Mouse (Mus musculus): Measurements from ENCODE around the gene Prr5l.
"Not testable (repeated sequence)": the region's sequence is repeated elsewhere in the genome, so short reads cannot be mapped to it uniquely, and the experiment has no call there.

Gene Prr5l

DNA sequence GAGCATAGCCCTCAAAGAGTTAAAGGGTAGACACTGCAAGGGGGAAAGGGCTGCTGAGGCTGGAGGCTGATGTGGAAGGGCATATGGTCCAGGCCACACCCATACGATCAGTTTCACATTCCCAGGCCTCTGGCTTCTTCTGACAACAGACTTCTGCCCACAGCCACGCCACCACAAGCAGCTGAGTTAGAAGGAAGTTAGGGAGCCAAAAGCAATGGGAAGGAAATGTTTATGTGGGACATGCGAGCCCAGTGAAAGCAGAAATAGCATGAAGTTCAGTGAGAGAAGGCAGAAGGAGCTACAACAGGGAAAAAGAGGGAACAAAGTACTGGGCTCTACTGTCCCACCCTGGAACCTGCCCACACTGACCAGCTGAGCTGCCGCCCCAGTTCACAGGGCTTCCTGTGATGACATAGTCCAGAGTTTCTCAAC lies 119.9 kb downstream of the Prr5l start:
- no peak for DNase-seq (ENCODE audit: low read depth)

DNA sequence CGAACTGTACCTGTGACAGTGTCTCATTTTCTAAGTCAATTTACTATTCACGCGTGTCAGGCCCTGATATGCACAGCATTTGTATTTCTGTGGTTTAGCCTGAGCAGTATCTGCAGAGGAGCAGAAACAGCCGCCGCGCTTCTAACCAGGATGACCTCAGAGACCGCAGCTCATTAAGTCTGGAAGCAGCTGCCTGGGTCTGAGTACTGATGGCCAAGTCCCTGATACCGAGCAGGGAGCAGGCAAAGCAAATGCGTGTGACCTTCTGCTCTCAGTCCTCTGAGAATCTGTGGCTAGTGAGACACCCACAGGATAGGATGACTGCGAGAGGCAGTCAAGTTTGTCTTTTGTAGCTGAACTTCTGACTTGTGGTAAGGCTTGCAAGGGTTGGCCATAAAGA lies 120.4 kb downstream of the Prr5l start:
- peak; percentile 12 for DNase-seq (ENCODE audit: low read depth)

DNA sequence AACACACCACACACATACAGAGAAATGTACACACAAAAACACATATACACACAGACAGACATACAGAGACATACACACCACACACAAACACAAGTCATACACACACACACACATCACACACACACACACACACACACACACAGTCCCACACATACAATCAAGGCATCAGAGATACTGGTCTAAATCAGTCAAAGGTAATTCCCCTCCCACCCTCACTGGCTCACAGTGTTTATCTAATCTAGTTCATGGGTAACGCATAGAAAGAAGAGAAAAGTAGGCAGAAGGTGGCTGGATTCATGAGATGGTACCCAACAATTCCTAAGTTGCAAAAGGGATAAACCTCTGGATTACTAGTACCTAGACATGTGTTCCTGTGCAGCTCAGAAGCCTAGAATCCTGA lies 120.9 kb downstream of the Prr5l start:
- DNase-seq (ENCODE audit: low read depth), result peak; percentile 21

DNA sequence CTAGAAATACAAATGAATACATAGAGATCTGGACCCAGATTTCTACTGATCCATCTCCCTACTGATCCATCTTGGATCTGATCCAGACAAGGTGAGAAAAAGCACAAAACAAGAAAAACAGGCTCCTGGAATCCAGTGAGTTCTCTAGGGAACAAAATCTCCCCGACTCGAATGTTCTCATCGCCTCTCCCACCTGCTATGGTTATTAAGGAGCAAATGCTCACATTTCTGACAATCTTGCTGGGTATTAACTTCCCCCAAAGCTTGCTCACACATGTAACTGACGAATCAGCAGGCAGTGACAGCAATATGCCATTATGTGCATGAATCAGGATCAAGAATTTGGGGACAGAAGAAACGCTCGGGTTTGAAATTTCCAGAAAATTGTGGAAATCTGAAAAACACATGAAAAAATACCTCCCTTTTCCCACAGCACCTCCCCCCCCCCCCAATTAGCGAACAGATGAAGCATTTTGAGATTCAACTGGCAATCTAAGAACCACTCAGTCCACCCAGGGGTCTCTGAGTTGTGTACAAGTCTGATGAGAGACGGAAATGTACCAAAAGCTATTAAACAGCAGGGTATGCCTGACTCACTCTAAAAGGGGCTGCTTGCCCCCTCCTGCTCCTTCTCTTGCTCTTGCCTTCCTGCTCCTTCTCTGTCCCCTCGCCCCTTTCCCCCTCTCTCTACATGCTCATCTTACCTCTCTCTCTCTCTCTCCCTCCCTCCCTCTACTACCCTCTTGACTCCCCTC lies 123.1 kb downstream of the Prr5l start:
- DNase-seq (ENCODE audit: low read depth), result no peak

DNA sequence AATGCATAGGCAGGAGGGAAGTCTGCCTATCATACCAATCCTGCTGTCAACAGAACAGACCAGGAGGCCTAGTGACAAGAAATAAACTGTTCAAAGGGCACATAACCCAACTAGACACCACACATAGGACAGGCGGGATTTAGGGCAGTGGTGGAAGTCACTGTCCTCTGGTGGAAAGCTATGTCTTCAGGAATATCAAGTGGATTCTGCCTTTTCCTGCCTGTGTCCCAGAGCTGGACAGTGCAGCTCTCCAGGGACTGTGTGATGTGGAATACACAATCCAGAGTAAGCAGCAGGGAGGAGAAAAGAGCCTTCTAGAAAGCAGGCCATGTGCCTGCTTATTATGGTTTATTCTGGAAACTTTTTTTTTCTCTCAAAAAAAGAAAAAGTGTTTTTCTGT lies 125.0 kb downstream of the Prr5l start:
- no peak for DNase-seq (ENCODE audit: low read depth)

DNA sequence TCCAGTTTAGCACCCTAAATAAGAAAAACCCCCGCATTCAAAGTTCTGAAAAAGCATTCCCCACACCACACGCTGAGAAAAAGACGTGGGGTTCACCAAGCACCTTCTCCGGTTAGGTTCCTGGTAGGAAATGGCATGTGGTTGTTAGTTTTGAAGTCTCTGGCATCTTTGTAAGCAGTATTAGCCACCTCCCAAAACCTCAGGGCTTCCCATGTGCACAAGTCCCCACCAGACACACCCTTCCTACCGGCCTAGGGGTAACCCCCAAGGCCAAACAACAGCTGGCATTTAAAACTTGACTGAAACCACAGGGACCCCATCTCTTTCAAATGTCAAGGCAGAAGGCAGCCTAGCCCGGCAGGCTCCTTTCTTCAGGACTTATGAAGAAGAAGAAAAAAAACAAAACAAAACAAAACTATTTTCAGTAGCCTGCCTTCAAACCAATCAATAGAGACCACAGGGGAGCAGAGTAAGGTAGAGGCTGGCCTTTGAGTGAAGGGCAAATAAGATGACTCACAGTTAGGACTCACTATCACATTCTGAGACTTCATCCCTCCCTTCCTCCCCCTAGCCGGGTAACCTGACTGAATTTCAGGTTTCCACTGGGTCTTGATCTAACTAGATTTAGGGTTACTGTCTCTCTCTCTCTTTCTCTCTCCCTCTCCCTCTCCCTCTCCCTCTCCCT lies 126.6 kb downstream of the Prr5l start:
- DNase-seq (ENCODE audit: low read depth), result peak; percentile 58

DNA sequence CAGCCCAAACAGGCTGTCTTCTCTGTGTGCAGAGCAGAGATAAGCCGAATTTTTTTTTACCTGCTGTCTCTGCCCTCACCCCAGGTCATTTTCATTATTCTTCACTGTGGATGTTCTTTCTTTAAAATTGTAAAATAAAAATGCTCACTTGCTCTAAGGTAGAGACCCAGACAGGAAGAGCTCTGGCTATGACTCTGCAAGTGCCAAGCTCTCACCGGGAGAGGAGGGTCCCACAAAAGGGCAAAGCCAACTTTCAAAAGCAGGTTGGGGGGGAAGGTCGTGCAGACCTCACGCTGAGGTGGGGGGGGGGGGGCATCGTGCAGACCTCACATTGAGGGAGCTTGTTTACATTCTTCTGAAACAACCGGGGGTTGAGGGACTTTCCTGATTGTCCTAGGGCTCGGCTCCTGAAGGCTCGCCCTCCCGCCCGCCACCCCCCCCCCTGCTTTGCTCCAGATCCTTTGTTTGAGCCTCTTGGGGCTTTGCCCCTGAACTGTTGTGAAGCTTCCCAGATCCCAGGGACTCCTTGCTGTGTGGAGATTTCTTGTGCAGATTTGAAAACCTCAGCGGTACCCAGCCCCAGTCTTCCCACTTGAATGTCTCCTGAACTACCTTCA lies 127.8 kb downstream of the Prr5l start:
- DNase-seq (ENCODE audit: low read depth), result peak; percentile 16

DNA sequence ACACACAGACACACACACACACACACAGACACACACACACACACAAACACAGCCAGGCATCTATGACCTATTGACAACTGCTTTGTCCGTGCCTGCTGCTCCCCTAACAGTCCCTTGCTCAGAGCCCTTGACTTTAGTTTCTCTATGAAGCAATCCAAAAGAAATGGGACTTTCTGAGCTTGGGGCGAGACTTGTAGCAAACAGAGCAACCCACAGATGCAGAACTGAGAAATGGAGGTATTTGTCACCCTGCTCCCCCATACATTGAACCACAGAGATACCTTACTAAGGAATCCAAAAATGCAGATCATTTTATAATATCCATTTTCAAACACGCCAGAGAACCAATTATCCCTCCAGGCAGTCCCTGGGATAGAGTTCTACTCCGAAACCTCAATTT lies 128.4 kb downstream of the Prr5l start:
- DNase-seq (ENCODE audit: low read depth), result peak; percentile 16

DNA sequence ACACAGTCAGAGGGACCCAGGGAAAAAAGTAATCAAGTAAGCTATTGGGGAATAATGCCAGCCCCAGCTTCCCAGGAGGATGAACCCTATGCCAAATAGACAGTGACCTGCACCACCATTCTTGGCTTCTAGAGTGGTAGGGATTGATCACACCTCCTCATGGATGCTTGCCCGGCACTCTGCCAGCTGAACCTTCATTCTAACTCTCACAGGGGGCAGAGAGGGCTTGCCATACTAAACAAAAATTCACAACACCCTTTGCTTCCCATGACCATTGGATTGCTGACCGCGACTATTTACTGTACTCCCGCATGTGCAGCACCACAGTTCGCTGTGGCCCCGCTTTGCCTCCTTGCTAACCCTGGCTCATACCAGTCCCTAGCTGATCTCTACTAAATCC lies 129.8 kb downstream of the Prr5l start:
- no peak for DNase-seq (ENCODE audit: low read depth)

DNA sequence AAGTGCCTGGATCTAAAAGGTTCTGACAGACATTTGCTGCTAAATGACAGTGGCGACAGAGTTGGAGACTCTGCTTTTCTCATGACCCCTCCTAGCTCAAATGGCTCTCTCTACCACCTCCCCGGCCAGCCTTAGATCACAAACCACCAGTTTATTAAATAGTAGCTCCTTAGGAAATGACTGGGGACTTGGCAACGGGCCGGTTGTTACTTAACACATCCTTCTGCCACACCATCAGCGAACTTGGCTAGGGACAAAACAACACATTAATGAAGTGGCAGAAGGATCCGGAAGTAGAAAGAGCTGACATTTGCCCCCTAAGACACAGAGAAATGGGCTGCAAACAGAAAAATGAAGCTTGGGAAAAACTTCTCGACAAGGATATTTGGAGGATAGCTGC lies 130.4 kb downstream of the Prr5l start:
- no peak for DNase-seq (ENCODE audit: low read depth)

DNA sequence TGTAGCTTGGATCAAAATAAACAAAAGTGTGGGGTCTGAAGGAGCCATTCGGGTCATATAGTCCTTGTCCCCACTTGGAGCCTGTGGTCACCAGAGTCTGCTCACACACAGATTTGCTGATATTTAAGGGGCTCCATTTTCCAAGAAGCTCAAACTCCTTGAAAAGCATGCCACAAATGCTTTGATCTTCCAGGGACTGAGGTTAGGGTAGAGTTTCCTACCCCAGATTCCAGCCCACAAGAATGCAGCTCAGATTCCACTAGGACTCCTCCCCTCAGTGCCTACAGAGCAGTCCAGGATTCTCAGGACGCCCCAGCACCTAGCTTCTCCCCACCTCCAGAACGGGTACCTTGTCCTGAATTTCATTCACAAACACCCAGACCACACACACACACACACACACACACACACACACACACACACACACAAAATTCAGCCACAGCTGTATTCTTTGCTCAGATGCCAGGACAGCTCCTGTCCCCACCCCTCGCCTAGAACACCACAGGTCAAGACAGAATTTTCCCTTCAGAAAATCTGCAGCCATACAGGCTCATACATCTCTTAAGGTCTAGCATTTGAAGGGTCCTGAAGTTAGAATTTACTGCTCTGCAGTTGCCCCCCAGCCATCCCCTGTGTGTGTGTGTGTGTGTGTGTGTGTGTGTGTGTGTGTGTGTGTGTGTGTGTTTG lies 131.4 kb downstream of the Prr5l start:
- no peak for DNase-seq (ENCODE audit: low read depth)

DNA sequence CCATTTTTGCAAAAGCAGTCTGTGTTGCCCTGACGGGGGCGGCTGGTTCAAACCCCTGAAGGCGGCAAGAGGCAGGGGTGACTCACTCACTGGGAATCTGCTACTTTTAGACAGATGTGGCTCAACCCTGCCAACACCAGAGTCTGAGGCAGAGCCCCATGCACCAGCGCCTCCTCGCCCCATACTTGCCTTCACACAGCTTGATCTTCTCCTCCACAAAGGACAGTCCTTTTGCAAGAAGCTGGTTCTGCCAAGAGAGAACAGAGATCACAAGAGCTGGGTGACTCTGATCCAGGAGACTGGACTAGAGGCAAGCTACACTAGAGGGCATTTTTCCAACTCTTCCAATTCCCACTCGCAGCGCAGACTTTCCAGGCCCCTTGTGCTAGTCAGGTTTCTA lies 136.3 kb downstream of the Prr5l start:
- no peak for DNase-seq (ENCODE audit: low read depth)

DNA sequence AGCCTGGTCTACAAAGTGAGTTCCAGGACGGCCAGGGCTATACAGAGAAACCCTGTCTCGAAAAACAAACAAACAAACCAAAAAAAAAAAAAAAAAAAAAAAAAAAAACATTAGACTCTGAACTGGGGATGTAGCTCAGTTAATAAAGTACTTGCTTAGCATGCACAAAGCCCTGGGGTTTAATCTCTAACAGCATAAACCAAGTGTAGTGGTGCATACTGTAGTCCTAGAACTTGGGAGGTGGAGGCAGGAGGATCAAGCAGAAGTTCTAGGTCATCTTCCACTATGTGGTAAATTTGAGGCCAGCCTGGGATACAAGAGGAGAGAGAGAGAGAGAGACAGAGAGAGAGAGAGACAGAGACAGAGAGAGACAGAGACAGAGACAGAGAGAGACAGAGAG lies 137.2 kb downstream of the Prr5l start:
- not testable (repeated sequence) for DNase-seq (ENCODE audit: low read depth)

DNA sequence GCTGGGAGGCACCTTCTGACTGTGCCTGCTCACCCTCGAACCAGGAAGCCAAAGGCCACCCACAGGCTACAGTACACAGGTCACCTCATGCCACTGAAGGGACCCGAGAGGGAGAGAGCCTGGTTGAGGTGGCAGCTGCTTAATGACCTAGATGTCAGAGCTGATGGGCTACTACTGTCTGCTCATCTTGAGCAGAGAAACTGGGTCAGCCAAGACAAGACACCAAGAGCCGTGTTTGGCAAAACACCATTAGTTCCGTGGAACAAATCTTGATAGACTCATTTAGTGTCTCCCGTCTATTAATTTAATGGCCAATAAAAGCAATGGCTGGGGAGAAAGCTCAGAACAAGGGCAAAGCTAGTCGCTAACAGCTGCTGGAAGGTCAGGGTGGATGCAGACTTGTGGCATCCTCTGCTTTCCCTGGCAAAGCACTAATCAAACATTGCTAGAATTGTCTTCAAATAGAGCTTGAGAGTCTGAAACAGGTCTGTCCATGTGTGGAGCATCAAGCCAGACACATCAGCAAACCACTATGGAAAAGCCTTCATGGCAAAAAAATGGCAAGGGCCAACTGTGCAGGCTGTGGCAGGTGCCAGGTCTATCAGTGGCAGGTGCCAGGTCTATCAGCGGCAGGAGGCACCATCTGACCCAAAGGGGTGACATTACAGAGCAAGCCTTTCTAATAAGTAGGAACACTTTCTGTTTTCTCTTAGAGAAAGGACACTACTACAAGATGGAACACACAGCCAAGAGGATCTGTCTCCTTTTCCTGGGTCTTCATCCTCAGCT lies 140.6 kb downstream of the Prr5l start:
- DNase-seq (ENCODE audit: low read depth), result no peak

DNA sequence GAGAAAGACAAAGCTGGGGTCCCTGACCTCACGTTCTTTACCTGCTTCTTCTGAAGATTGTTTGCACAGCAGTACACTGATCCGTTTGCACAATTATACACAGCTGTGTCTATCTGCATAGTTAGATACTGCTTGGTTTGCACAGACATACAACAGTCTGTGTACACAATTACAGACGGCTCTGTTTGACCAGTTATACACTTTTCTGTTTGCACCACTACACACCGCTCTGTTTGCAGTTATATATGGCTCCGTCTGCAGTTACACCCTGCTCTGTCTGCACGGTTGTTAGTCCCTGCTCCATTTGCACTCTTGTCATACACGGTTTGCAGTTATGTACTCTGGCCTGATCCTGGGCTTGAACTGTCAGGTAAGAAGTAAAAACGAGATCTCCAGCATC lies 141.2 kb downstream of the Prr5l start:
- DNase-seq (ENCODE audit: low read depth), result no peak

DNA sequence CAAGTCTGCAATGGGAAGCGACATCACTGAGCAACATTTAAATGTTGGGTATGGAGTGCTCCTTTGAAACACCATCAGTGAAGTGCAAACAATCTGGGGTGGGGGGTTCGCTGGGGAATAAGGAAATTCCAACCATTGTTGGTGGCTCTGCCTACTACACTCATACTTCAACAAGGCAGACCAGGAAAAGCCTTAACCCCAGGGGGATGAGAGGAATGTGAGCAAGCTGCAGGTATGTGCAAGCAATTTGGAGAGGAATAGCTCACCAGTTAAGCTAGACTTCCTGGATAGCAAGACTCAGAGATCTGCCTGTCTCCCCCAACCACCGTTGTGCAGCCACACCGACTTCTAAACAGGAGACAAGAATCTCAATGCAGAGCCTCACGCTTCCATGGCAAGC lies 142.9 kb downstream of the Prr5l start:
- no peak for DNase-seq (ENCODE audit: low read depth)

DNA sequence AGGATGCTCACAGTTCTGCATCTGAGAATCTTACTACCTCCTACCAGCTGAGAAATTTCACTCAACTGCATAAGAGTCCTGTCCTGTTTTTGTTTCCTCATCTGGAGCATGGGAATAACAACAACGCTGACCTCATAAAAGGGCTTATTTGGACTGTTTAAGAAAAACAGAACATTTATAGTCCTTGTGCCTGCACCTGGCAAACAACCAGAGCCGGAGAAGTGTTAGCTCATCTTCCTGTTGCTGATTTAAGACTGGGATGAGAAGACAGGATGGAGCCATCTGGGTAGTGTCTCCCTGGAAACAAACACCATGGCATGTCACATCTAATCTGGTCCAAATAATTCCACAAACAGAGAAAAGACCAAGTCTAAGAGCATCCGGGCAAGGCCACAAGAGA lies 149.3 kb downstream of the Prr5l start:
- no peak for DNase-seq (ENCODE audit: low read depth)

DNA sequence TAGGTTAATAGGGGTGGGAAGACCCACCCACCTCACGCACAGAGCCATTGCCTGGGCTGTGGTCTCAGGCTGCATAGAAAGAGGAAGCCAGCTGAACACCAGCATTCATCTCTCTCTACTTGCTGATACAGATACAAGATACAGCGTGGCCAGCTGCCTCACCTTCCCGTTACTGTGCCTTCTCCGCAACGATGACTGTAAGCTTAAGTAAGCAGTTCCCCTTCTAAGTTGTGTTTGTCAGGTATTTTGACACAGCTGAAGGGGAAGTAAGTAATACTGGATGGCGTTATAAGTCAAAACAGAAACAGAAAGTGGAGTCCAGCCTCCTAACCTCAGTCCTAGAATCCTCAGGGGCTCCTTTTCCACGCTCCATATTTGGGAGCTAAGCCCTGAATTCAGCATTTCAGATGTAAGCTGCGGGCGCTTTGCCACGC lies 150.0 kb downstream of the Prr5l start:
- peak; percentile 30 for DNase-seq (ENCODE audit: low read depth)

DNA sequence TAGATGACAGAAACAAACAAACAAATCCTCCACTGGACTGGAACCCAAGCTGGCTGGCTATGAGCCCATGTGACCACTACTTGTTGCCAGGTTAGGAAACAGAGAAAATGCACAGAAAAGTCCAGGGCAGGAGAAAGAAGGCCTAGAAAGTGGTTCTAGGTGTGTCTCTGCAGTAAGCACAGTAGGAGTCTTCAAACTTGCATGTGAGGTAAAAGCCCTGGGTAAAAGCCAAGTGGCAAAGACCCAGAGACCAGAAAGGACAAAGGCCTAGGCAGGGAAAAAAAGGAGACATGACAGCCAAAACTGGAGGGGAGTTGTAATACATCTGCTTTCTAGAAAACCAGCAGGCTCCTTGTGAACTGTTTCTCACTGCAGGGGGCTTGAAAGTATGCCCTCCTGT lies 151.9 kb downstream of the Prr5l start:
- no peak for DNase-seq (ENCODE audit: low read depth)

DNA sequence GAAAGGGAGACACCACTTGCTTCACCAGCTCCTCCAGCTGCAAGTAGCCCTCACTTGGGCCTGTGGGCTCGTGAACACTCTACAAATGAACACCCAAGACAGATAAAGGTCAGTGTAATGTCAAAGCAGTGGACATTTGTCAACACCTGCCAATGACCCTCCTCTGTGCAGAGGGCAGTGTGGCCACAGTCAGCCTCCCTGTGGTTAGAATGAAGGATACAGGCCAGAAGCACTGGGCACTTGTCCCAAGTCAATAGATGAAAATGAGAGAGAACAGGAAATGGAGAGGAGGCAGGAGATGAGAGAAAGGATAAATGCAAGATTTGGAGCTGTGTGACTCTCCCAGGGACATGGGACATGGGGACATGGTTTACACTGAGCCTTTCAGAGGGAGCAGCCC lies 153.4 kb downstream of the Prr5l start:
- no peak for DNase-seq (ENCODE audit: low read depth)

DNA sequence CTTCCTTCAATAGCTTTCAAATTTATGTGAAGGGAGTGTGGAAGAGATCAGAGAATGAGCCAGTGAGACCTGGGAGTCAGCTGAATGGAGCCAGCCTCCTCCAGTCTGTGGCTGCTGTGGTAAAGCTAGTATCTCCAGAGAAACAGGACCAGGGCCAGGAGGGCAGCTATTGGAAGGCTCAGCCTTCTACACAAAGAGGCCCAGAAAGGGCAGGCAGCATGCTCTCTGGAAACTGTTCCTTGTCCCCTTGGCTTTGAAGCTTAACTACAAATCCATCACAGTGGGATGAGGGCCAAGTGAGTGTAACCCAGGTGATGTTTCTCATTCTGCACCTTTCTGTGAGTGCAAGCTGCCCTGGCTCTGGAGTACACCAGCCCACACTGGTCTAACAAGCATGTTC lies 155.0 kb downstream of the Prr5l start:
- no peak for DNase-seq (ENCODE audit: low read depth)

DNA sequence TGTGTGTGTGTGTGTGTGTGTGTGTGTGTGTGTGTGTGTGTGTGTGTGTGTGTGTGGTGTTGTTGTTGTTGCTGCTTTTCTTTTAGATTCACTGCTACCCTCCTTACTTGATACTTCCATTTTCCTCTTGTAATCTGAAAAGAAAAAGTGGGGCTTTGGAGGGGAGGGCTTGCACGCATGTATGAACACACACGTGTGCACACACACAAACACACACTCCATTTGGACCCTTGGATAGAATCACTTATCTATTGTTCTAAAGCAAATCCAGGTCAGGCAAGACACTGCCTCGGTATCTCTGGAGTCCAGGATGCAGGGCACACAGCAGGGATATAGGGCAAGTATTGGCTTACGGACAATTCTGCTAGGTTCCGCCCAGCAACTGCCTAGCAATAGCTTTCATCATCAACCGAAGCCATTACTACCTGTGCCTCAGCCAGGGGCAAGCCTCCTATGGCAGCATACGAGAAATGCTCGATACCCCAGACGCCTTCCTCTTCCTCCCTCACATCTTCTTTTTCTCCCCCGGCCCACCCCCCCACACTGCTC lies 159.4 kb downstream of the Prr5l start:
- DNase-seq (ENCODE audit: low read depth), result no peak
